Mouse (Mus musculus) kidney, postnatal 25 days (tissue): ENCODE results near the gene Atp8a2.
"Not testable (repeated sequence)": the region's sequence is repeated elsewhere in the genome, so short reads cannot be mapped to it uniquely, and the experiment has no call there.

Experiments
- DNase-seq, 2 experiments: peaks; one replicate each; pipeline ENCODE4 v3.0.0; 2021; ENCODE audit warnings: mixed read lengths in 2 of 2

Gene Atp8a2

DNA sequence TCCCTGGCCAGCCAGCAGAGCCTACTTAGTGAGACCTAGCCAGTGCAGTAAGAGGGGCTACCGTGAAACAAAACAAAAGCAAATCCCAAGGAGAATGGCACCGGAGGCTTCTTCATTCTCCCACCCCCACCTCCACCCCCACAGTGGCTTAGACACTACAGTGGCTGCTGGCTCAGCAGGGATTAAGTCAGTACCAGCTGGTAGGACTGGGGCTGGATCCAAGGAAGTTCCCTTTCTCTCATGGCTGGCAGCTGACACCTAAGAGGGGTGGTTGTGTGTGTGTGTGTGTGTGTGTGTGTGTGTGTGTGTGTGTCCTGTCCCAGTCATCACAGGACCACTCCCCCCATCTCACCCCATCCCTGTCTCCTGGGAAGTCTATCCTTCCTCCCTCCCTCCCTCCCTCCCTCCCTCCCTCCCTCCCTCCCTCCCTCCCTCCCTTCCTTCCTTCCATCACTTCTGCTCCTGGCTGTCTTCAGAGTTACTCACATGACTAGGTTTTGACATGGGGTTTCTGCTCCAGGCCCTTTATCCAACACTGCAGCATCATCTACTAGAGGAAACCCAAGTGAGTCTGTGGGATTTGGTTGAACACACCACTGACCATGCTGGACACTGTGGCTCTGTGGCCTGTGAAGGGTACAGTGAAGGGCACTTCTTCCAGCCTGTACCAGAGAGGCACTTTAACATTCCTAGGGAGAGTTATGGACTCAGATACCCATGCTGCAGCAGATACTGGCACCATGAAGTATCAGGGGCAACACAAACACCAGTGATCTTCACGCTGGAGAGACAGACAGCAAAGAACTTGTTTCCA, 358.3 kb downstream of the Atp8a2 start:
- not testable (repeated sequence) for DNase-seq

DNA sequence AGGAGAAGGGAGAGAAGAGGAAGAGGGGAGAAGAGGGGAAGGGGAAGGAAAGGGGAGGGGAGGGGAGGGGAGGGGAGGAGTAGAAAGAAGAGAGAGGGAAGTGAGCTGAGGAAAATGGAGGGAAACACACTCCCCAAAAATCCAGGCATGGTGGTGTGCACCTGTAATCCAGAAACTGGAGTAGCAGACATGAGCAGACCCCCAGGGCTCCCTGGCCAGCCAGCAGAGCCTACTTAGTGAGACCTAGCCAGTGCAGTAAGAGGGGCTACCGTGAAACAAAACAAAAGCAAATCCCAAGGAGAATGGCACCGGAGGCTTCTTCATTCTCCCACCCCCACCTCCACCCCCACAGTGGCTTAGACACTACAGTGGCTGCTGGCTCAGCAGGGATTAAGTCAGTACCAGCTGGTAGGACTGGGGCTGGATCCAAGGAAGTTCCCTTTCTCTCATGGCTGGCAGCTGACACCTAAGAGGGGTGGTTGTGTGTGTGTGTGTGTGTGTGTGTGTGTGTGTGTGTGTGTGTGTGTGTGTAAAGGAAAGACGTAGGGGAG, 359.2 kb downstream of the Atp8a2 start:
- not testable (repeated sequence) for DNase-seq

DNA sequence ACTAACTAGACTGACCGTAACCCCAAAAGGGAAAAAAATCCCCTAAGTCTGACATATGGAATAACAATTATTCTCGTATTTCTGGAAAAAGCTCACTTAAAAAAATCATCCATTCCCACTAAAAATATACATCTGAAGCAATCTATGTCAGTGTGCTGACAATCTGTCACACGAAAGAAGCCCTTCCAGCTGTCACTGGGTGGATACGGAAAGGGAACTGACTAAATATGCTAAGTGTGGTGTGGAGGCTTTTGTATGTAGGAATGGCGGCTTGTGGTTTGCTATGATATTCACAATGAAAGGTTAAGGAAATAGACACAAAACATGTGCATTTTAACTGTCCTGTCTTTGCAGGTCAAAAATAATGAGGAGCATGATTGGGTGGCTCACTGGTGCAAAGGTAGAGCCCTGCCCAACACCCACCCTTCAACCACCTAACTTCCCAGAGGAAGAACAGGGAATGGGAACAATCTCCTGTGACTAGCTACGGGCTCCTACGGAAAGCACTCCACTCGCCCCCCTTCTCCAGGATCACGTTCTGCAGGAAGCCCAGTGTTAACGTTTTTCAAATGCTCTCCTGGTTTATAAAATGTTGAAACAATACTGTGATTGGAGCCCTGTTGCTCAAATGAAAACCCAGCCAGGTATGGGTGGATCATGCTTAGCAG, 360.0 kb downstream of the Atp8a2 start:
- no peak for DNase-seq

DNA sequence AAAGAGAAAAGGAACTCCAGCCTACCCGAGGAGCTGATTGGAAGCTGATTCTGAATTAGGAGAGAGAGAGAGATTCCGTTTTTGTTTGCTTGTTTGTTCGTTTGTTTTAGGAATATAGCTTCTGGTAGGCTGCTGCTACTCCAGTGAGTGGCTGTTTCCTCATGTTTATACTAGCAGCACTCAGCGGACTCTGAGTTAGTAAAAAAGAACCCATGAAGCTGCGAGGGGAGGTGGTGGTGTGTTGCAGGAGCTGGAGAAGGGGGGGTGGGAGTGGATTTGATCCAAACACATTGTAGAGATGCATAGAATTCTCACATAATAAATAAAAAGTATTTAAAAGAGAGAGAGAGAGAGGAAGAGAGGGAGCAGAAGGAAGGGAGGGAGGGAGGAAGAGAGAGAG, 367.4 kb downstream of the Atp8a2 start:
- no peak for DNase-seq

DNA sequence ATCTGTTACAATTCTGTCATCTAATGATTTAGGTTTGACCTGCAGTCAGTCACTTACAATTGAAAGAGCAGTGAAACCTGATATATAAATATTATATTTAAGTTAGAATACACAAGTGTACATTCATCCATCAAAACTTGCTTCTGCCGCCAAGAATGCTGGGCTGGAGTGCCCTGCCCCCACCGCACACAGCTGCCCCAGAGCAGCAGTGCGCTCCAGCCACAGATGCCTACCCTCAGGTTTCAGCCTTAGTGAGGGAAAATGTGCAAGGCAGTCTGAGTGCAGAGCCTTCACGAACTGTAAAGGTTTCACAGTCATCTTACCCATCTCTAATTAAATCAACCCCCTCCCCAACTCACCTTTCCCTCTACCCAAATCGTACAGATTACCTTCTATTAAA, 369.6 kb downstream of the Atp8a2 start:
- no peak for DNase-seq

DNA sequence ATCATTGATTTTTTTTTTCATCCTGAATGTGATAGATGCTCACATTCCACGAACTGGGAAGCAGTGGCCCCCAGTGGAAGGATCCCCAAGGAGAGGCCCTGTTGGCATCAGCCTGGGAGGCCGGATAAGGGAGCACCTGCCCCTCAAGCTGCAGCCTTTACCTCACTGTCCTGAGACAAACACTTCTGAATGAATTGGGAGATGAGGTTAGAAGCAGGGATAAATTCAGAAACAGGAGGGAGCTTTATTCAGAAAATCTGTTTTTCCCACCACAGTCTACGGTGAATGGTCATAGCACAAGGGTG, 376.9 kb downstream of the Atp8a2 start:
- no peak for DNase-seq

DNA sequence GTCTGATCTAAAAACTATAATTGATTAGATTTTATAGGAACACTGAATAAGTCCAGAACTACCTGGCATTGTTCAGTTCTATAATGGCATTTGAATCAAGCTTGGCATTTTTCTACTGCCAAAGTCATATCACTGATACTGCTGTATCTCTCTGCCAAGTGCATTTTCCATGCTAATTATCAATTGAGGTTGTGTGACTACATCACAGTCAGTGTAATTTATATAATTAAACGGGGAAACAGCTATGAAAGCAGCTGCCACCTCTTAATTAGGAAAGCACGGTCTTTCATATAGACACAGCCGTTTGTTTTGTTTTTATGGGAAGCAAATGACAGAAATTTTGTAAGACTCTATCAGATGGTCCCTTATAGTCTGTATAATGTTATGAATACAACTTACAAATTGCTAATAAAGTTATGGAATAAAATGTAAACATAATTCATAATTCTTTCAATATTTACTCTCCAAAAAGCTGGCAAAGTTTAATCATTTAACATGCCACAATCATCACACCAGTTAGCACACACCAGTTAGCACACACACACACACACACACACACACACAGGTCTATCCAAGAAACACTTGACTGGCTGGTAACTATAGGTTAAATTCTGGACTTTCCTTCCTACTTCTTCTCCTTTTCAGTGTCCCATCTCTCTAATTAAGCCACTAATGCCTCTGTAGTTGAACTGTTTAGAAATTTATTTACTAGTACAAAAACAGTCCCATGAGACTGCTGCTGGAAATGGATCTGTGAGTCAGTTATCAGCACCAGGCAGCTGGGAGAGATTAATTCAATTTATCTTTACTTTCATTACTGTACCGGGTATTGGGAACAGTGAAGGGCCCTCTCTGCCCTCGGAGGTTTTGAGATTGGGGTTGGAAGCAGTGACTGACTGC, 377.5 kb downstream of the Atp8a2 start:
- DNase-seq, result no peak

DNA sequence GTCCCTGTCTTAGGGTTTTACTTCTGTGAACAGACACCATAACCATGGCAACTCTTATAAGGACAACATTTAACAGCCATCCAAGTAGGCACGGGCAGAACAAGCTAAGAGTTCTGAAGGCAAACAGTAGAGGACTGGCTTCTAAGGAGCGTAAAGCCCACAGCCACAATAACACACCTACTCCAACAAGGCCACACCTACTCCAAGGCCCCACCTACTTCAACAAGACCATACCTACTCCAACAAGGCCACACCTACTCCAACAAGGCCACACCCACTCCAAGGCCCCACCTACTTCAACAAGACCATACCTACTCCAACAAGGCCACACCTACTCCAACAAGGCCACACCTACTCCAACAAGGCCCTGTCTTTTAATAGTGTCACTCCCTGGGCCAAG, 386.7 kb downstream of the Atp8a2 start:
- DNase-seq, result not testable (repeated sequence)

DNA sequence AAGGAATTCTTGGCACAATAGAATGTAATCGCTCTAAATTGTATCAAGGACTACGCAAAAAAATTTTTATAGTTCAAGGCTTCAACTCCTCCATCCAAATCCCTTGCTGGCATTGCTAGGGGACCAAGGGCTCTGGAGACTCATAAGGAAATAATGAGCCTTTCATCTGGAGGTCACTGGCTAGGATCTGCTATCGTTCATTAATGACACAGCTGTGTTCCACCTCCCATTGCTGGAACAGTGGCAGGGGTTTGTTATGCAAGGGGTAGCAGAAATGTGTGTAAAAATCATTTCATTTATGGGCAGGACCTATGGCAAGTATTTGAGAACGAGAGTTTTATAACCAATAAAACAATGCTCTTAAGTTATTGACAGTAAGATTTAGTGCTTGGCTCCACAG, 387.2 kb downstream of the Atp8a2 start:
- no peak for DNase-seq

DNA sequence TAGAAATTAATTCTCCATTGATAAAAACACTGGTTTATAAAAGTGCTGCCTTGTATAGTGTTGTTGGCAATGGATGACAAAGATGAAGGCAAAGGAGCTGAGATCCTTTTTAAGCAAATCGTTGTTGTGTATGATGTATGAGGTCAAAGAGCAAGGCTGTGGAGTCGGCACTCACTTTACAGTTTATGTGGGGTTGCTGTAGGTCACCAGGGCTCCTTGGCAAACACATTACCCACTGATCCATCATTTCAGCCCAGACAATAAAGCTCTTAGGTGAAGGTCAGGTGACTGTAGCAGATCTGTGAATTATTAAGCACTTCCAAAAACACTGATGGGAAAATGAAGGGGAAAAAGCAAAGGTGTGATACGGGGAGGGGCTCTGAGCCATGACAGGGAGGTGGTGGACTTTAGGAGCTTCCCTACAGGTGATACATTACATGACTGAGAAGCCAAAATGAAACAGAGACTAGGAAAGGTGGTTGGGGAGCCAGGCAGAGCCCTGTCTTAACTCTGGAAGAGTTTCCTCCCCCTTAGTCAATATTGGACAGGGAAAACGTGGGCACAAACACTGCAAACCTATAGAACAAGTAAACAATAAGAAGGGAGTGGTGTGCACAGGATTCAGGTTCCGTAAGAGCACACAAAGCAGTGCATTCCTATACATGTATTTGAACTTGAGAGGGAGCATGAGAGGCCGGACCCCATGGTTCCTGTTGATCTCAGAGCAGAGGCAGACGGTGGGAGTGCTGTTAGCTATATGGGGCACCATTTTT, 389.3 kb downstream of the Atp8a2 start:
- DNase-seq, result no peak

DNA sequence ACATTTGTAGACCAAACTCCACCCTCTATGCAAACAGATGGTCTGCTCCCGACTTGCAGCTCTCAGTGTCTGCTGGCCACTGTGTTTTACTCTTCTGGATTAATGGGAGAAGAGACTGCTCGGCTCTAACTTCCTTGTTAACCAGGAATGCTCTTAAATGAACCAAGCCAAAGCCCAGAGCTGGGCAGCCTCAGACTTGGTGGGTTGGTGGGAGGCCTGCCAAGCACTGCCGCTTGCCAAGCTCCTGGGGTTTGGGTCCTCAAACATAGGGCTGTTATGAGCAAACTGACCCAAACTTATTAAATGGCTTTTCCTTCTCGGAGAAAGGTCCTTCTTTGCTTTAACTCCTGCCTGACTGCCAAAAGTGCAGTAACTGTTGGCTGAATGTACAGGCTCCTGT, 390.1 kb downstream of the Atp8a2 start:
- no peak for DNase-seq

DNA sequence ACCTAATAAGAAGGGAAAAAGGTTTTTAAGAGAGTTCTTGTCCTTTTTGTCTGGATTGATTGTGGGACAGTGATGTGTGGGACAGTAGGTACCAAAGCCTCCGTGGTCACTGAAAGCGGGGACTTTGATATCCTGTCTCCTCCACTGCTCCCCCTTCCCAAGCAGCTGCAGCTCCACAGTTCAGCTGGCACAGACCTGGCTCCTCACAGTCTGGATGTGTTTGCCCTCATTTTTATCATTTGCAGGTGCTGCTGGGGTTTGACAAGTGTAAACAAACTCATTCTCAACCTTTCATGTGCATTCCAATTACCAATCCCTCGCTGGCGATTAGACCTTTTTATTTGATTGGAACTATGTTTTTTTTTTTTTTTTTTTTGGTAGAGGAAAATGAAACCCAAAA, 390.8 kb downstream of the Atp8a2 start:
- DNase-seq, result no peak

DNA sequence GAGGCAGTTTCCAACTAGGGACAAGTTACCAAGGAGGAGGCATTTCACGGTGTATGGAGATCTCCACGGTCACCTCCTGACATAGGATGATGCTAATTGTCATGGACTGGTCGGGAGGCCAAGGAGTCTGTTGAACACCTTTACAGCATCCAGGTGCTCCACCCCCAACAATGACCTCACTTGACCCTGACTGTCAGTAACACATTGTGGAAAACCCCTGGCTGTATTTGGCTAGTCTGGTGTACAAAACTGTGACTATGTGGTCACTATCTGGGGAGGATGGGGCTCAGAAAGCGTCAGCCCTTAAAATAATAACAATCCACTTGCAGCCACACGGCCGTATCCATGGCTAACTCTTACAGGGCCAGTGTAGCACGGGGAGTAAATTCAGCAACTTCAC, 391.3 kb downstream of the Atp8a2 start:
- no peak for DNase-seq

DNA sequence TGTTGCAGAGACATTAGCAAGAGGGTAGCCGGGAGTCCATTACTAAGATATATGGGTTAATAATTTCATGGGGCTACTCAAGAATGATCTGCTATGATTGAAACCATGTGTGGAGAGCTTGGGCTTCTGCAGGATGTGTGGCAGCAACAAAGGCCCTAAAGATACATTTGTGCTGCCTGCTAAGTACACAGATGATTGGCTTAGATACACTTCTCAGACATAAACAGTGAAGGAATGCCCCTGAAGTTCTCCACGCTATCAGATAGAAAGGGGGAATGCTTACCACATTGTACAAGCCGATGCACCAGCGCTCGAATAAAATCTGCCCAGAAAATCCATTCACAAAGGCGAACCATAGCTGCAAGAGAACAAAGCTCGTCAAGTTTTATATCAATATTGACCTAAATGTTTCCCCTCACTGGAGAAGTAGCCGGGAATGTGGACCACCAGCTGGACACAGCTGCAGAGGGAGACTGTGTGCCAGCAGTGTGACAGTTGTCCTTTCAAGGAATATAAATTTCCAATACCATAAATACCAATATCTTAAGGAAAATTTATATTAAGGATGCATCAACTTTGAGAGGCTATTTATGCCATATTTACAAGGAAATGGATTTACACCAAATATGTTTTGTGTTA, 394.9 kb downstream of the Atp8a2 start:
- peak in 1 of 2 experiments; percentile 19 for DNase-seq

DNA sequence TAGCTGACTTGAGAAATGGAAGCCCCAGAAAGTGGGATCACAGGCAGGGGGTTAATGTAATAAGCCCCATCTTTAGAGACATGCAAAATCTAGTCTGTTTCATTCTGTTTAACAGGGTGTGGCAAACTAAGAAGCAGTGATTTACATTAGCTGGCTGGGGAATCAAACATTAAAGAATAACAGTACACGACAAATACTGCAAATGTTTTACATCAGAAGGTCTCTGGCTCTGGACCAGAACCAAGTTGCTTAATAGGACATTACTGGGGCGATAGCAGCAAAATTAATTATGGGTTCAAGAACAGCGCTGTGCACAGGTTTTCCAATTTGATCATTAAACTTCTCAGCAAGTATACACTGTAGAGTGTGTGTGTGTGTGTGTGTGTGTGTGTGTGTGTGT, 397.5 kb downstream of the Atp8a2 start:
- DNase-seq, result no peak

DNA sequence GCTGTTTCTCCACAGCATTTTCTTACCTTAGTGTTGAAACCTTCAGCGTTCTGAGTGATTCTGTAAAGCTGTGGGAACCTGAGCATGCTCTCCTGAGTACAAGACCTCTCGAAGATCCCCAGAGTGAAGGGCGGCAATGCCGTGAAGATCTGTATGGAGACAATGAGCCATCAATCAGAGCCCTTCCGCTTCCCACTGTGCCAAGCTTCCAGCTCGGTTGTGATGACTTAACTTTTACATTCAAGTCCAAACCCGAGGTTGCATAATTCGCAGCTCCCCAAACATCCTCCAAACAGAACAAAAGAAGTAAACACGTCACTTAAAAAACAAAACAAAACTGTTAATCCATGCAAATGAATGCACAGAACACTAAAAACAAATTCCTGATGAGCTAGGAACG, 403.1 kb downstream of the Atp8a2 start:
- DNase-seq, result no peak

DNA sequence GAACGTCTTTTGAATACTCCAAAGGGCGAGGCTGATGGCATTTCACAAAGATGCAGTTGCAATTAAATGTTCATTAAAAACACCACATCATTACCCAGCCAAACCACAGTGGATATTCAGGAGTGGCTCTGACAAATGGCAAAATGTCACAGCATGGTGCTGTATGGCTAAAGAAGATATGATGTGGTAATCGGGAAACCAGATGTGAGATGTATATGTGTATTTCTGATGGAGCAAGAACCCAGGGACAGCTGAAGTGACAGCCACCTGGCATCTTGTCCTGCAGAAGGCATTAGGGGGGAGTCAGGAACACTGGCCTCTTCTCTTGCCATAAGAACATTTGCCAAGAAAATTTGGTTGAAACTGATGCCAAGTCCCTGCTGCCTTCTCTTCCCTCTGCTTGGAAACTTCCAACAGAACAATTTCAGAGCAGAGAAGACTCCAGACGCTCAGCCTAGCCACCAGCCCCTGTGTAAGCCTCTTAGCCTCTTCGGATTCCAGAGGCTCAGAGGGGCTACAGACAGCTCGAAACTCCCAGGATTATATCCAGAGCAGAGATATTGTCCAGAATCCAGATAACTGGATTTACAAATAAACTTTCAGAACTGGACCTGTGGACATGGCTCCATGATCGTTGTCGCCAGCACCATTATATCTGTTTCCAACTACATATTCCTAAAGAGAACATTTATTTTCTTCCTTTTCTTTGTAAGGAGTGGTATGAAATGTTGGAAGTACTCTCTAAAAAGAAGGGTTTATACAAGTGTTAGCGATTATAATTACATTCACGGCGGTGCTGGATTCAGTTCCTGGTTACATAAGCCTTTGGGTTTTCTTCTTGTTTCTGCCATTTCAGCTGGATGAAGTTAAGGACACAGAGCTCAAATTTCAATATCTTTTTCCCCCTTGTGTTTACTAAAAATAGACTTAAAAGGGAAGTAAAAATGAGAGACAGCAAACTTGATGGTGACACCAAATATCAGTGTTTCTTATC, 413.3 kb downstream of the Atp8a2 start:
- no peak for DNase-seq

DNA sequence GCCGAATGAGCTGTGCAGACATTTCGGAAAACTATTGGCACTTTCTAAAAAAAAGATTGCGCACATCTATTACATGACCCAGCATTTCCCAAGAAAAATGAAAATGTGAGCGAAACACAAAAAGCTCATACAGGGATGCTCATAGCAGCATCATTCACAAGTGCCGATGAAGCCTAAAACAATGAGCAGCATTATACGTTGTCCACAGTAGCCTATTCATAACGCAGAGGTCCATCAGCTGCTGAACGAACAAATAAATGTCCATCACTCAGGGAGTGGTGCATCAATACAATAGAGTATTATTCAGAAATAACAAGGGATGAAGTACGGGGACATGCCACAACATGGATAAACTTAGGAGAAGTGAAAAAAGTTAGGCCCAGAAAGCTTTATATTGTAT, 416.6 kb downstream of the Atp8a2 start:
- no peak for DNase-seq

DNA sequence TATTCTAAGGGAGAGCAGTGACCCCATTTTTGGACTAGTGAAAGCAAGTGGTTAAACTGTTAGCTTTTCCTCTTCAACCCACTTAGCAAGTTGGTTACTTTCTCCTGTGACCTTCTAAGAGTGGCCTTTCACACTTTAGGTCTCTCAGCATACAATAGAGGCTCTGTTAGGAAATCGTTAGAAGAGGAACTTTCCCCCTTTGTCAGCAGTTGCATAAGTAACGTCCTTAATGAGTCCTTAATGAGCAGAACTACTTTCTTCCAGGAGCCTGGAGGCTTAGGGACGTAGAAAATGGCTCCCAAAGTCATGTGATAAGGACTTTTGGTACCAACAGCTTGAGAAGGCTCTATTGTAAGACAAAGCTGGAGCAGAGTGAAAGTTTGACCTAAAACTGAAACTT, 434.8 kb downstream of the Atp8a2 start:
- no peak for DNase-seq

DNA sequence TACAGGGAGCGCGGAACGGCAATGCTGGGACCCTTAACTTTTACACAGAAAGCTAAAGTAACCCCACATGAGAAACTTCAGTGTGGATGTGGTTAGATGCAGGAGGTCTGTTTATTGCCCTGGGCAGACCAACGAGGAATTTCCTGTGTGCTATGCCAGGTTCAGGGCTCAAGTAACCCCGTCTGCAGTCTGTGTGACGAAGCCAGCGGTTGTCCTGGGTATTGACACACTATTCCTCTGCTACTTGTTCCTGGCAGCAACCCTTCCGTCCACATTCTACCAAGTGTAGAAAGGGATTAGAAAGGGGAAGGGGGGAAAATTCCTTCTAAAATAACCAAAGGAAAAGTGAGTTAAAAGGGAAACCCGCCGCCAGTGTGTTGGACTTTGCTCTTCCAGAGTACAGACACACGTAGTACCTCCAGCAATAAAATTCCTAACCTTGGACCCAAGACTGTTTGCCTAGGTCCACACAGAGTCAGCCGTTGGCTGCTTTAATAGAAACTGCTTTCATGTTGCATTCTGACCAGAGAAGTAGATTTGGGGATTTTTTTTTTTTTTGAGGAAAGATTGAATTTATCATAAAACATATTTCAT, 437.0 kb downstream of the Atp8a2 start:
- peak; percentile 18 to 58 for DNase-seq
